Mouse (Mus musculus) erythroid progenitor cell, adult 5-6 weeks (primary cell): ENCODE results near the gene Smpd1. TPM values are rescaled to one million over a fixed set of nuclear protein-coding genes. Genes with fewer than 3 reads are reported as not detected.

Experiments
- ATAC-seq: replicated peaks from 2 replicates; pipeline ENCODE4 v1.8.0; 2016; ENCODE audit warnings: moderate number of reproducible peaks, mild to moderate bottlenecking, moderate TSS enrichment, inconsistent platforms; ENCODE audit not compliant: poor library complexity, low FRiP score, severe bottlenecking
- total RNA-seq, 2 experiments: library from RNA; stranded (forward) in 1 of 2; stranded (reverse) in 1 of 2; fragments of 150-400 nt in 1 of 2; fragments of 186-747, 209-891 nt in 1 of 2; gene quantifications; 2 replicates each; pipeline versions ENCODE4 v1.2.3 to v1.2.4; 2015 to 2017; ENCODE audit warnings: low replicate concordance in 2 of 2

The Smpd1 gene
- total RNA-seq, 2 experiments from 2014 or later: 7.5 to 13.1 TPM

- no peak for ATAC-seq
These were observed 3.5 kb downstream of the Smpd1 start for GRCm38 (mm10) chr7:105557671-105558070.

- no peak for ATAC-seq
These were observed 4.9 kb downstream of the Smpd1 start for GRCm38 (mm10) chr7:105559016-105559415.

GRCm38 (mm10) chr7:105562317-105562716 is 8.2 kb downstream of the Smpd1 start:
- ATAC-seq: no peak

- ATAC-seq: no peak
These were observed 9.2 kb downstream of the Smpd1 start for GRCm38 (mm10) chr7:105563367-105563766.

GRCm38 (mm10) chr7:105565071-105565836 is 11.1 kb downstream of the Smpd1 start:
- no peak for ATAC-seq

GRCm38 (mm10) chr7:105568583-105568982 is 14.4 kb downstream of the Smpd1 start:
- no peak for ATAC-seq

GRCm38 (mm10) chr7:105568988-105569471 is 14.9 kb downstream of the Smpd1 start:
- ATAC-seq: no peak

- no peak for ATAC-seq
These were observed 15.6 kb downstream of the Smpd1 start for GRCm38 (mm10) chr7:105569512-105570496.

GRCm38 (mm10) chr7:105570756-105571155 is 16.6 kb downstream of the Smpd1 start:
- ATAC-seq: no peak

GRCm38 (mm10) chr7:105572949-105573348 is 18.8 kb downstream of the Smpd1 start:
- ATAC-seq: no peak

GRCm38 (mm10) chr7:105574537-105574936 is 20.4 kb downstream of the Smpd1 start:
- no peak for ATAC-seq

GRCm38 (mm10) chr7:105576166-105576748 is 22.1 kb downstream of the Smpd1 start:
- no peak for ATAC-seq

GRCm38 (mm10) chr7:105577377-105577871 is 23.3 kb downstream of the Smpd1 start:
- ATAC-seq: no peak

GRCm38 (mm10) chr7:105578481-105578880 is 24.3 kb downstream of the Smpd1 start:
- ATAC-seq: no peak

- no peak for ATAC-seq
These were observed 26.5 kb downstream of the Smpd1 start for GRCm38 (mm10) chr7:105580627-105581089.

GRCm38 (mm10) chr7:105581094-105581703 is 27.0 kb downstream of the Smpd1 start, which contains the start of gene Apbb1:
Gene Apbb1, minus strand, starts transcription at chr7:105581653.
- peak; percentile 42; the same call in 1 of the 2 replicates for ATAC-seq

GRCm38 (mm10) chr7:105581959-105582358 is 27.8 kb downstream of the Smpd1 start:
- ATAC-seq: no peak

GRCm38 (mm10) chr7:105588325-105588912 is 34.3 kb downstream of the Smpd1 start:
- ATAC-seq: no peak

GRCm38 (mm10) chr7:105590097-105590496 is 35.9 kb downstream of the Smpd1 start:
- ATAC-seq: no peak
